Mouse (Mus musculus) right cerebral cortex, postnatal 25 days (tissue): ENCODE results near the gene Tlr7.
A peak's percentile ranks its signal among the peaks of the same experiment; 100 is the strongest.
"Not testable (repeated sequence)": the region's sequence is repeated elsewhere in the genome, so short reads cannot be mapped to it uniquely, and the experiment has no call there.

Experiments used
- DNase-seq: peaks from one replicate; pipeline ENCODE4 v3.0.0; 2022

The Tlr7 gene

DNA sequence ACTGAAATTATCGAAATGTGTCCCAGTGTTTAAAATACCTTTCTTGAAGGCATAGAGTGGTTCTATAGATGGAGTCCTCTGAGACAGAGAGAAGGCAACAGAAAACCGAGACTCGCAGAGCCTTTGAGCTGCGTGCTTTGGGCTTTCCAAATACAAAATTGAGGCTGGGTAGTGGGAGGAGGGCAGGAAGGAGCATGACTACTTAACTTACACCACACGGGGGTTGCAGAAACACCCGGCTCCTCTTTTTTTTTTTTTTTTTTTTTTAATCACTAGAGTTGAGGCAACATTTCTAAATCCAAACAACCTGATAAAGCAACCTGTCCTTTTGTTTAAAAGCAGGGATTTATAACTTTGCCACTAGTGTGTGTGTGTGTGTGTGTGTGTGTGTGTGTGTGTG lies at the start of gene Tlr7:
Gene Tlr7 (minus strand): TSS at position 160 of the 400 bp plus-strand sequence.
- no peak for DNase-seq

DNA sequence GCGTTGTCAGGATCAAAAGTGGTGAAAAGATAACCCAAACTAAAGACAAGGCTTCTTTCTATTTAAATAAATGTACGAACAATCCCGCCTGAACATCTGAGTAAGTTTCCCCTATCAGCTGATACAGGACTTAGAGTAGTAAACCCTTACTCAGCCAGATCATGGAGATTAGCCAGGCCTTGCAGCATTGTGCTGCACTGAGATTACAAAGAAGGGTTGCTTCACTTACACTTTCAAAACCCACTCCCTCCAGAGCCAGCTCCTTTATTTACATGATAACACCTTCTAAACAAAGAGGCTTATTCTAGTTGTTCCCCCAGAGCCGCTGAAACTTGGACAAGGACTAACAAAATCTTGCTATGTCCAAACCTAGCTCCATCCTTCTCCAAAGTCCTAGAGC lies 49.7 kb upstream of the Tlr7 start:
- DNase-seq, result no peak

DNA sequence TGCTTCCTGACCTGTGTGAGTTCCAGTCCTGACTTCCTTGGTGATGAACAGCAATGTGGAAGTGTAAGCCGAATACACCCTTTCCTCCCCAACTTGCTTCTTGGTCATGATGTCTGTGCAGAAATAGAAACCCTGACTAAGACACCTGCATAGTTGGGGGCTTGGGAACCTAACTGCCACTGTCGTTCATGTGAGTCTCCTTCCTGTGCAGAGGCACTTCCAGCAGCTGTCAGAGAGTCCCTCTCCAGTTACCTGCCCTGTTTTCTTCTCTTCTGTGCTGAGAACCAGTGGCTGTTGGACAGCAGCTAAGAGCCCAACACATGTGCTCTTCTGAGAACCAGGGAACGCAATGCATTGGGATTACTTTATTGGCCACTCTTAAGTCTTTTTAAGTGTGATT lies 30.9 kb upstream of the Tlr7 start:
- not testable (repeated sequence) for DNase-seq

GRCm38 (mm10) chrX:167359704-167360103 lies 29.3 kb upstream of the Tlr7 start:
- DNase-seq, result no peak

- DNase-seq, result no peak
Measured at GRCm38 (mm10) chrX:167357415-167357814, 27.1 kb upstream of the Tlr7 start.

- no peak for DNase-seq
Measured at GRCm38 (mm10) chrX:167355965-167356364, 25.6 kb upstream of the Tlr7 start.

- no peak for DNase-seq
Measured at GRCm38 (mm10) chrX:167353617-167354016, 23.3 kb upstream of the Tlr7 start.

DNA sequence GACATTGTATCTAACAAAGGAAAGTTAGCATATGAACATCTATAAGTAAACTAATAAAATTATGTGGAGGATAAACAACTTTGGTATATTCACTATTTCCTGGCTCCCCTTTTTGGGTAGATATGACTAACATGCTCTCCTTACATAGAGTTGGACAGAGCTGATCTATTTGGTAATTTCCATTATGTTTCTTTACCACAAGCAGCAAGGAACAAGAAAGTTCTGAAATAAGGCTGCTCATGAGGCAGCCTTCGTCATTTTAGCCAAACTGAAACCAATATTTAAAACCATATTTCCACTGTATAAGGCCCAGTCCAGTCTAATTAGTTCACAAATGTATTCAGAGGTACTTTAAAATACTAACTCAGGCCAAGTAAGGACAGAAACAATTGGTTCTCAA lies 16.1 kb upstream of the Tlr7 start:
- DNase-seq, result no peak

DNA sequence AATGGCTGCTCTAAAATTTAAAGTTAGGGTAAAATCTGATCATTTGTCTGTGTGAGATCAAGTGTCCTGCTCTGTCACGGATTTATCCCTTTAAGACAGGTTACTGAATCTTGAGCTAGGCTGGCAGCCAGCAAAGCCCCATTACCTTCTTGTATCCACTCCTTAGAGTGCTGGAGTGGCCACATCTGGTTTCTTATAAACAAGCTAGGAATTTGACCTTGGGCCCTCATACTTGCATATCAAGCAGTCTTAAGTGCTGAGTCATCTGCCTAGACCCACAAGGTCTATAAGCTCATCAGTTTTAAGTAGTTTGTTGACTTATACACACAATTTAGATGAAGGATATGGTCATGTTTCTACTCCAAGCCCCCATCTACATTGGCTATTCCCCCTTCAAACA lies 14.0 kb upstream of the Tlr7 start:
- no peak for DNase-seq

DNA sequence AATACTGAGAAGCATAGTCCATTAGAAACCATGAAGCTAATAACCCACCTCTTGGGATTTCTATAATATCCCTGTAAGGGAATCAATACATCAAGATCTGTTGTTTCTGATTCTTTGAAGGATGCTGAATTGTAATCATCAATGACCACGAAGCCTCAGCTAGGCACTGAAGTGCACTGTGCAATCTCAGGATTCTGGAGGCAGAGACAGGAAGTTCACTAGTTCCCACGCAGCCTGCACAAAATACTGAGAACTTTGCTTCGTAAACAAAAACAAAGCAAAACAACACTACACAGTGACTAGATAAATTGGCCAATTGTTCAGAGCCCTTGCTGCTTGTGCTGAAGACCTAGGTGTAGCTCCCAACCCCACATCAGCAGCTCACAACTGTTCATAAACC lies 11.5 kb upstream of the Tlr7 start:
- DNase-seq, result no peak

- DNase-seq, result no peak
Measured at GRCm38 (mm10) chrX:167340190-167340589, 9.8 kb upstream of the Tlr7 start.

DNA sequence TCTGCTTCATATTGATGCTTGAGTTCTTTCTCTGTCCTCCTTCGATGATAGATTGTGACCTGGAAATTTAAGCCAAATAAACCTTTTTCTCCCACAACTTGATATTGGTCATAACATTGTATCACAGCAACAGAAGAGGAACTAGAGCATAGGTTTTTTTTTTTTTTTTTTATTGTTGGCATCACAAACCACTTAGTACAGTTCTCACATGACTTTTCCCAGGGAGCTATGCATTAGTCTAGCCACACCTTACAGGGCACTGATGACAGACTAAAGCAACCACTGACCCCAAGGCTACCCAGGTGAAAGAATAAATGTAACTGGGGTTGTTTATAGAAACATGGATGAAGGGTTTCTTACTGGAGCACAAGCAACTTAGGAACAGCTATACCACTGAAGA lies 7.6 kb upstream of the Tlr7 start:
- DNase-seq, result no peak

DNA sequence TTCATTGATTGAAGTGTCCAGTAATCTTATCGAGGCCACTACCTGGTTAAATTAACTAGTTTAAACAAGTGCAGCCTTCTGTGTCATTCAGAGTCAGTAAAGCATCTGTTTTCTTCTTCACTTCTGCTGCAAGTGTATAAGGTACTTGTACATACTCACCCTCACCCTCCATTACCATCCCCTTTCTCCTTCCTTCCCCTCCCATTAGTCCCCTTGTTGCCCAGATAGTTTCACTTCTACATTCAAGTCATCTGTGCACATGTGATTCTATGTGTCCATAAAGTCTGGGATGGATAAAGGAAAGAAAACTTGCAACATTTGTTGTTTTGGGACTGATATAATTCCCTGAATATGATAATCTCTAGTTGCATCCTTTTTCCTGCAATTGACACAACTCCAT lies 4.2 kb upstream of the Tlr7 start:
- no peak for DNase-seq

GRCm38 (mm10) chrX:167332607-167333006 lies 2.2 kb upstream of the Tlr7 start:
- DNase-seq, result no peak

- DNase-seq, result no peak
Measured at GRCm38 (mm10) chrX:167330993-167331392, 635 bp upstream of the Tlr7 start.

- no peak for DNase-seq
Measured at GRCm38 (mm10) chrX:167329620-167330019, 738 bp downstream of the Tlr7 start.

DNA sequence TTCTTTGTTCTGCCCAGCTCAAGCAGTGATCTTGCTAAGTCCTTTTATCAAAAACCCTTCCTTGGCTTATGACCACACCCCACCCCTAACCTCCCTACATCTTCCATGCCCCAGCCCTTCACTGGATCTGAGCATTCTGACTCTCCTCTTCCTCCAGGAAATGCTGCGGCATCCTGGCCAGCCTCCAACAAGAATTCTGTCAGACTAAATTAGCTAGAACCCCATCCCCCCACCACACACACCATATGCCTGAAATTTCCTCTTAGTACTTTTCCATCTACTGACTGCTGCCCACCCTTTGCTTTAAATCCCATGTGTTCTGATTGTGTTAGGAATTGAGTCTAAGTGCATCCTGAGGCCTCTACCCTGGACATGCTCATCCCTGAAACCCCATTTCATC lies 1.3 kb downstream of the Tlr7 start:
- DNase-seq, result no peak

GRCm38 (mm10) chrX:167328519-167328918 lies 1.8 kb downstream of the Tlr7 start:
- no peak for DNase-seq

DNA sequence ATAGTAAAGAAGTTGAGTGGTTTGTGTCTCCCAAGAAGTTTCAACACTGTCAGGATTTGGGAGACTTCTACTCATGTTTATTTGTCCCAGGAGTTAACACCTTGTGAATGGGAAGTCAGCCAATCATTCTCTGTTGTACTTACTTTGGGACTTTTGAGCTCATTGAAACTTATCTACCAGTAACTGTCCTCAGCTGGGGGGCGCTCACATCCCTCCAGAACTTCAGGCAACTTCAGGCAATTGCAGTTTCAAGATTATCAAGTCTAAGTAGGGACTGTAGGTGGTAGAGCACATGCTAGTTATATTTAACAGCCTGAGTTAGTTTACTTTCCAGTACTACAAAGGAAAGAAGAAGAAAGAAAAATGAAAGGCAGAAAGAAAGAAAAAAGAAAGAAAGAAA lies 6.6 kb downstream of the Tlr7 start:
- no peak for DNase-seq

- DNase-seq, result no peak
Measured at GRCm38 (mm10) chrX:167321233-167321806, 9.0 kb downstream of the Tlr7 start.

DNA sequence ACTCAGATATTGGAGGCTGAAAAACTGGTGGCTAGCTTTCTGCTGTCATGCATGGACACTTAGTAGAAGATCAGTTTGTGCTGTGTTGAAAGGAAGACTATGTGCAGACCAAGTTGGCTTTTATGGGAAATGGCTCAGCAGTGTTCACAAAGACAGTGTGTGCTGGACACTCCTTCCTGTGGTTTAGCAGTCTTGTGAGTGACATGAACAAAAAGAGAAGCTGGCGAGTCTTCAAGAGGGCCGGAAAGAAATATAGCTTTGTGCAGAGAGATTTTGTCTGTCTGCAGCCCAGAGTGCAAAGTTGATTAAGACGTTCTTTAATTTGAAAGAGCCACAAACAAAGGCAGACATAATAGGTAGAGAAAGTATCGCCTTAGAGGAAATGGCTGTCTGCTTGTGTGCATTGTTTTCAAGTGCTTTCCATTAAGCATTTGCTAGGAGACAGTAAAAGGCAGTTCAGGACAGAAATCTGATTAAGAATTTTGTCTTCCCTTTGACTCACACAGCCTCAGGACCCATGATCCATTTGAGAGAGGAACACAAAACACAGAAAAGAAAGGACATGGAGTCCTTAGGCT lies 11.4 kb downstream of the Tlr7 start:
- no peak for DNase-seq

DNA sequence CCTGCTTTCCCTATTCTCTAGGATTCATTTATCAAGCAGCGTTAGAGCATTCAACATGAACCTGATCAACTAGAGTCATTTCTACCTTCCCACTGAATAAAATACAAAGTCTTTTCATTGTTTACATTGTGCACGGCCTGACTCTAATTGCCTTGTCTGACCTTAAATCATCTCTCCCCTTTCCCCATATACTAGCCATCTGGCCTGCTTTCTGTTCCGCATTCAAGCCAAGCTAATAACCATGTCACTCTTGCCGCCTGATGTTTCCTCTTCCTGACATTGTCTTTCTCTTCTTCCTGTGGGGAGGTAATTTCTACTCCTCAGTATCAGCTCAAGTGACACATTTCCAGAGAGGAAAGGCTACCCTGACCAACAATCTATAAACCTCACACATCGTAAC lies 14.6 kb downstream of the Tlr7 start:
- no peak for DNase-seq

GRCm38 (mm10) chrX:167315093-167315726 lies 15.1 kb downstream of the Tlr7 start:
- DNase-seq, result no peak

DNA sequence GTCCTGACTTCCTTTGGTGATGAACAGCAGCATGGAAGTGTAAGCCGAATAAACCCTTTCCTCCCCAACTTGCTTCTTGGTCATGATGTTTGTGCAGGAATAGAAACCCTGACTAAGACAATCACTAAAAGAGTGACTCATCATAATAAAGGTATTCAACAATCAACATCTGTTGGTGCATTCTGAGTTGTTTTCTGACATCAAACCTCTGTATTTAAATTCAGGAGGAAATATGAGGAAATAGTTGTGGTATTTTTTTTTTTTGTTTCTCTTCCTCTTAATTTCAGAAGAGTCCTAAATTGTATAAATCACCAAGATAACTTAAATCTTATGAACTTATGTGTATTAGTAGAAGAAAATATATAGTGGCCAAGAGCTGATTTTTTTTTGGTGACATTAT lies 28.3 kb downstream of the Tlr7 start:
- not testable (repeated sequence) for DNase-seq

- peak; percentile 45 for DNase-seq
Measured at GRCm38 (mm10) chrX:167276953-167277352, 53.4 kb downstream of the Tlr7 start.
